Mouse (Mus musculus) kidney, adult 11 months (tissue): ENCODE data around the gene Proser3.

Experiments
- DNase-seq: peaks from one replicate; pipeline ENCODE4 v3.0.0; 2022

Gene Proser3

GRCm38 (mm10) chr7:30552102-30553020, at the start of gene Proser3, which contains the start of gene Hspb6:
Gene Proser3 (minus strand): TSS chr7:30552299.
Gene Hspb6 (plus strand): TSS chr7:30552178.
- DNase-seq: peak; percentile 98

GRCm38 (mm10) chr7:30600651-30601050, 48.6 kb upstream of the Proser3 start:
- peak; percentile 67 for DNase-seq

- peak; percentile 98 for DNase-seq
Measured at GRCm38 (mm10) chr7:30599933-30600353, 47.8 kb upstream of the Proser3 start.

GRCm38 (mm10) chr7:30598786-30599185, 46.7 kb upstream of the Proser3 start, which contains the start of gene Zbtb32:
Gene Zbtb32 (minus strand): TSS chr7:30598909.
- DNase-seq: no peak

GRCm38 (mm10) chr7:30596811-30597210, 44.7 kb upstream of the Proser3 start:
- no peak for DNase-seq

GRCm38 (mm10) chr7:30596093-30596492, 44.0 kb upstream of the Proser3 start:
- DNase-seq: no peak

- no peak for DNase-seq
Measured at GRCm38 (mm10) chr7:30594510-30595024, 42.5 kb upstream of the Proser3 start.

- no peak for DNase-seq
Measured at GRCm38 (mm10) chr7:30593579-30594509, 41.7 kb upstream of the Proser3 start.

- DNase-seq: no peak
Measured at GRCm38 (mm10) chr7:30592772-30593423, 40.8 kb upstream of the Proser3 start.

- no peak for DNase-seq
Measured at GRCm38 (mm10) chr7:30591605-30591951, 39.5 kb upstream of the Proser3 start.

GRCm38 (mm10) chr7:30590927-30591604, 39.0 kb upstream of the Proser3 start:
- DNase-seq: no peak

- DNase-seq: peak; percentile 85
Measured at GRCm38 (mm10) chr7:30589435-30590301, 37.6 kb upstream of the Proser3 start.

GRCm38 (mm10) chr7:30588676-30589434, 36.8 kb upstream of the Proser3 start, which contains the start of gene Kmt2b:
Gene Kmt2b (minus strand): TSS chr7:30588726.
- DNase-seq: peak; percentile 99

GRCm38 (mm10) chr7:30587842-30588667, 36.0 kb upstream of the Proser3 start:
- peak; percentile 51 for DNase-seq

GRCm38 (mm10) chr7:30586455-30587020, 34.4 kb upstream of the Proser3 start:
- no peak for DNase-seq

GRCm38 (mm10) chr7:30585170-30585569, 33.1 kb upstream of the Proser3 start:
- DNase-seq: no peak

- DNase-seq: no peak
Measured at GRCm38 (mm10) chr7:30584339-30584738, 32.2 kb upstream of the Proser3 start.

GRCm38 (mm10) chr7:30581547-30581946, 29.4 kb upstream of the Proser3 start:
- peak; percentile 45 for DNase-seq

- no peak for DNase-seq
Measured at GRCm38 (mm10) chr7:30579950-30580349, 27.9 kb upstream of the Proser3 start.
